Mouse (Mus musculus) MEL (cell line): ENCODE data around the gene Uqcrfs1. TPM values are rescaled to one million over a fixed set of nuclear protein-coding genes. Genes with fewer than 3 reads are reported as not detected.
A peak's percentile ranks its signal among the peaks of the same experiment; 100 is the strongest.

Experiments used
- DNase-seq: peaks from one replicate; pipeline ENCODE4 v3.0.0; 2011; ENCODE audit warnings: low read depth, low spot score
- H3K27ac ChIP-seq: 2 replicates; pipeline ENCODE4 v1.5.1; 2012; ENCODE audit warnings: low read depth, mild to moderate bottlenecking, control low read depth, low read length, moderate library complexity; ENCODE audit not compliant: control insufficient read depth
- H3K27me3 ChIP-seq, 2 experiments: fragments of 150-350 bp in 1 of 2; sonication (generic) in 1 of 2; 2 replicates each; pipeline ENCODE4 v1.6.1; 2012; ENCODE audit warnings: low read length in 2 of 2, mild to moderate bottlenecking in 2 of 2, improper control_type of control experiment in 1 of 2, moderate library complexity in 1 of 2; ENCODE audit not compliant: insufficient read depth in 2 of 2, control insufficient read depth in 1 of 2
- H3K36me3 ChIP-seq, 2 experiments: 2 replicates each; pipeline ENCODE4 v1.6.1; 2012 to 2014; ENCODE audit warnings: low read length in 2 of 2, improper control_type of control experiment in 1 of 2, inconsistent platforms in 1 of 2, mild to moderate bottlenecking in 1 of 2; ENCODE audit not compliant: insufficient read depth in 2 of 2, control insufficient read depth in 1 of 2
- H3K4me1 ChIP-seq, 2 experiments: fragments of 150-350 bp in 1 of 2; sonication (generic) in 1 of 2; 2 replicates each; pipeline ENCODE4 v1.6.1; 2012; ENCODE audit warnings: low read length in 2 of 2, improper control_type of control experiment in 1 of 2, mild to moderate bottlenecking in 1 of 2; ENCODE audit not compliant: insufficient read depth in 2 of 2, control insufficient read depth in 1 of 2
- H3K4me3 ChIP-seq, 2 experiments: fragments of 150-350 bp in 1 of 2; sonication (generic) in 1 of 2; 2 replicates each; pipeline ENCODE4 v1.5.1; 2012; ENCODE audit warnings: low read depth in 2 of 2, low read length in 2 of 2, mild to moderate bottlenecking in 2 of 2, moderate library complexity in 2 of 2, control low read depth in 1 of 2, improper control_type of control experiment in 1 of 2; ENCODE audit not compliant: control insufficient read depth in 1 of 2, insufficient read depth in 1 of 2
- H3K79me2 ChIP-seq: 2 replicates; pipeline ENCODE4 v1.6.1; 2012; ENCODE audit warnings: mild to moderate bottlenecking, low read length, moderate library complexity; ENCODE audit not compliant: control insufficient read depth, poor library complexity, insufficient read depth
- H3K9ac ChIP-seq: 2 replicates; pipeline ENCODE4 v1.6.1; 2012; ENCODE audit warnings: low read depth, mild to moderate bottlenecking, control low read depth, low read length, moderate library complexity; ENCODE audit not compliant: control insufficient read depth, poor library complexity, severe bottlenecking
- H3K9me3 ChIP-seq: fragments of 150-350 bp; sonication (generic); replicated peaks from 2 replicates; pipeline ENCODE4 v1.6.1; 2012; ENCODE audit warnings: mild to moderate bottlenecking, low read length, improper control_type of control experiment, moderate library complexity; ENCODE audit not compliant: insufficient read depth
- BHLHE40 ChIP-seq: IDR thresholded peaks from 2 replicates; pipeline ENCODE4 v1.6.1; 2012; ENCODE audit warnings: low read depth, mild to moderate bottlenecking, inconsistent platforms, low read length, improper control_type of control experiment, borderline replicate concordance
- CHD1 ChIP-seq: IDR thresholded peaks from 2 replicates; pipeline ENCODE4 v1.6.1; 2012; ENCODE audit warnings: low read depth, mild to moderate bottlenecking, inconsistent platforms, low read length, improper control_type of control experiment
- CHD2 ChIP-seq: IDR thresholded peaks from 2 replicates; pipeline ENCODE4 v1.6.1; 2011; ENCODE audit warnings: low read length, improper control_type of control experiment
- CTCF ChIP-seq, 3 experiments: IDR thresholded peaks in 2 of 3; conservative IDR thresholded peaks in 1 of 3; 2 replicates each; pipeline ENCODE4 v1.5.1; 2011 to 2012; ENCODE audit warnings: low read length in 3 of 3, low read depth in 2 of 3, mild to moderate bottlenecking in 2 of 3, improper control_type of control experiment in 1 of 3, inconsistent platforms in 1 of 3, mixed read lengths in 1 of 3, moderate library complexity in 1 of 3; ENCODE audit not compliant: control insufficient read depth in 1 of 3, insufficient read depth in 1 of 3, poor library complexity in 1 of 3, severe bottlenecking in 1 of 3
- ELF1 ChIP-seq: IDR thresholded peaks from 2 replicates; pipeline ENCODE4 v1.6.1; 2014; ENCODE audit warnings: low read depth, mild to moderate bottlenecking, inconsistent platforms, low read length, improper control_type of control experiment, moderate library complexity
- EP300 ChIP-seq, 2 experiments: IDR thresholded peaks; 2 replicates each; pipeline ENCODE4 v1.6.1; 2011; ENCODE audit warnings: improper control_type of control experiment in 2 of 2, low read length in 2 of 2, low read depth in 1 of 2, mild to moderate bottlenecking in 1 of 2
- ETS1 ChIP-seq: IDR thresholded peaks from 2 replicates; pipeline ENCODE4 v1.6.1; 2012; ENCODE audit warnings: low read depth, mild to moderate bottlenecking, inconsistent platforms, low read length, improper control_type of control experiment, moderate library complexity
- GABPA ChIP-seq: IDR thresholded peaks from 2 replicates; pipeline ENCODE4 v1.6.1; 2012; ENCODE audit warnings: low read depth, mild to moderate bottlenecking, inconsistent platforms, low read length, improper control_type of control experiment, moderate library complexity
- GATA1 ChIP-seq: IDR thresholded peaks from 2 replicates; pipeline ENCODE4 v1.6.1; 2011; ENCODE audit warnings: low read depth, low read length, improper control_type of control experiment
- KAT2A ChIP-seq: conservative IDR thresholded peaks from 2 replicates; pipeline ENCODE4 v1.6.1; 2012; ENCODE audit warnings: low read depth, low read length, improper control_type of control experiment, inconsistent platforms
- MAFK ChIP-seq: IDR thresholded peaks from 2 replicates; pipeline ENCODE4 v1.6.1; 2011; ENCODE audit warnings: low read depth, mild to moderate bottlenecking, low read length, improper control_type of control experiment, borderline replicate concordance
- MAZ ChIP-seq: IDR thresholded peaks from 2 replicates; pipeline ENCODE4 v1.6.1; 2012; ENCODE audit warnings: low read depth, mild to moderate bottlenecking, inconsistent platforms, low read length, improper control_type of control experiment
- MXI1 ChIP-seq: IDR thresholded peaks from 2 replicates; pipeline ENCODE4 v1.6.1; 2011; ENCODE audit warnings: mild to moderate bottlenecking, low read depth, low read length, improper control_type of control experiment
- MYB ChIP-seq: IDR thresholded peaks from 2 replicates; pipeline ENCODE4 v1.6.1; 2011; ENCODE audit warnings: mild to moderate bottlenecking, low read depth, low read length, improper control_type of control experiment
- NELFE ChIP-seq: IDR thresholded peaks from 2 replicates; pipeline ENCODE4 v1.6.1; 2011; ENCODE audit warnings: low read depth, low read length, improper control_type of control experiment
- POLR2AphosphoS2 ChIP-seq: IDR thresholded peaks from 2 replicates; pipeline ENCODE4 v1.6.1; 2011; ENCODE audit warnings: low read length, improper control_type of control experiment
- POLR2AphosphoS5 ChIP-seq: IDR thresholded peaks from 2 replicates; pipeline ENCODE4 v1.6.1; 2012; ENCODE audit warnings: low read depth, borderline replicate concordance, mild to moderate bottlenecking, inconsistent platforms, low read length, moderate library complexity, mixed read lengths
- RAD21 ChIP-seq: IDR thresholded peaks from 2 replicates; pipeline ENCODE4 v1.6.1; 2011; ENCODE audit warnings: mild to moderate bottlenecking, low read depth, low read length, improper control_type of control experiment
- RCOR1 ChIP-seq: IDR thresholded peaks from 2 replicates; pipeline ENCODE4 v1.6.1; 2012; ENCODE audit warnings: low read depth, mild to moderate bottlenecking, inconsistent platforms, low read length, improper control_type of control experiment
- SIN3A ChIP-seq: IDR thresholded peaks from 2 replicates; pipeline ENCODE4 v1.6.1; 2012; ENCODE audit warnings: low read length, improper control_type of control experiment, inconsistent platforms
- TAL1 ChIP-seq: IDR thresholded peaks from 2 replicates; pipeline ENCODE4 v1.6.1; 2012; ENCODE audit warnings: mild to moderate bottlenecking, inconsistent platforms, low read length, moderate library complexity, mixed read lengths
- TBP ChIP-seq: IDR thresholded peaks from 2 replicates; pipeline ENCODE4 v1.8.0; 2011; ENCODE audit warnings: low read depth, low read length, improper control_type of control experiment
- TCF12 ChIP-seq: IDR thresholded peaks from 2 replicates; pipeline ENCODE4 v1.6.1; 2014; ENCODE audit warnings: low read depth, mild to moderate bottlenecking, inconsistent platforms, low read length, improper control_type of control experiment, moderate library complexity
- ZC3H11A ChIP-seq: IDR thresholded peaks from 2 replicates; pipeline ENCODE4 v1.6.1; 2012; ENCODE audit warnings: low read depth, mild to moderate bottlenecking, inconsistent platforms, low read length, improper control_type of control experiment
- ZKSCAN1 ChIP-seq: IDR thresholded peaks from 2 replicates; pipeline ENCODE4 v1.6.1; 2012; ENCODE audit warnings: low read depth, mild to moderate bottlenecking, inconsistent platforms, low read length, improper control_type of control experiment, moderate library complexity
- polyA plus RNA-seq, 2 experiments: library from polyadenylated mRNA; stranded (reverse) in 1 of 2; unstranded in 1 of 2; fragments of >175 nt in 1 of 2; fragments of >200 nt in 1 of 2; gene quantifications; 2 replicates each; pipeline versions ENCODE4 v1.2.1 to v1.2.4; 2012; ENCODE audit warnings: low replicate concordance in 2 of 2, low read depth in 1 of 2; ENCODE audit not compliant: insufficient read length in 2 of 2, insufficient read depth in 1 of 2, missing spikeins in 1 of 2
- total RNA-seq: library from RNA; depleted of rRNA; stranded (reverse); fragments of 300-350 nt; gene quantifications from 2 replicates; pipeline ENCODE4 v1.2.3, GENCODE M21; 2012

The Uqcrfs1 gene
- total and polyA plus RNA-seq, 3 experiments = 163 to 191 TPM; not detected in 1

DNA sequence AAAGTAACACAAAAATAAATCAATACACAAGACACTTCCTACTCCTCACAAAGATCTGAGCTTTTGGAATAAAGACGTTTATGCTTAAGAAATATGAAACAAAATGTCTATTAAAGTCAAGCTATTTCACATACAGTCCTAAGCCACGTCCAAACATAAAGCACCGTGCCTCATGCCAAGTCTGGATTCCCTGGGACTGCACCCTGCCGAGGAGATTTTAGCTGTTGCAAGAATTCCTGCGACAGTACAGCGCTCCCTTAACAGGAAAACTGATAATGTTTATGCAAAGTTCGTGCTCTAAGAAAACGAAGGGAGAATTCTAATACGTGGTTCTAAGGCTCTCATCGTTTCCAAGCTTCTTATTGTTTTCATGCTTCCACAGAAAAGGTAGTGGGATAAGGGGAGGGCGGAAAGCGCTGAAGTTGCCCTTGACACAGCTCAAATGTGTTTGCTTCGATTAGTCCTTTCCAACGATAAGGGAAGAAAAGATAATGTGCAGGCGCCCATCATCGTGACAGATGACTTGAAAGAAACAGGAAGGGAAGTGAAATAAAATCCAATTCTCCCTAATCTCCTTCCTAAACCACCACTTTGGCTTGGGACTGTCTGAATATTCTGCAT, 23.8 kb downstream of the Uqcrfs1 start:
- Histone ChIP-seq H3K9ac (peak overlapping the region; percentile 43), H3K36me3 (0 out of 4 replicates have a peak, but pooled peaks cover 0 to 2% of the 10 kb centered on the region in 2 experiments), H3K27me3 (no peaks in the 10 kb centered on the region)
- TF ChIP-seq MAFK = no peak
- TF ChIP-seq RCOR1 = peak; percentile 71
- peak; percentile 43; the same call in 1 of the 2 replicates for TF ChIP-seq SIN3A
- peak; percentile 88 for TF ChIP-seq TCF12
- peak; percentile 51 for TF ChIP-seq TAL1
- TF ChIP-seq NELFE = no peak
- TF ChIP-seq BHLHE40 = no peak
- peak; percentile 77 to 84 for TF ChIP-seq EP300 (IDR thresholded peaks at IDR 0.05; ENCODE audit: low read depth in 1 of 2, low read length in 2 of 2)
- 0 out of 2 replicates have a peak, but pooled peaks have one; percentile 20 for TF ChIP-seq MAZ
- no peak for TF ChIP-seq ZKSCAN1
- TF ChIP-seq MYB = no peak
- peak; percentile 55; the same call in 1 of the 2 replicates for TF ChIP-seq ETS1
- TF ChIP-seq TBP = no peak
- peak; percentile 81 for TF ChIP-seq GATA1
- 0 out of 2 replicates have a peak, but pooled peaks have one; percentile 36 for TF ChIP-seq ELF1
- TF ChIP-seq, all 39 proteins: peak for 9
- H3K4me3 ChIP-seq = peak overlapping the region; percentile 33 to 40
- DNase-seq = peak; percentile 58
- peaks cover 0 to 2% of the 10 kb centered on the region in 2 experiments; a peak in 2 of 4 replicates for H3K4me1 ChIP-seq
- no peak overlapping the region for H3K27ac ChIP-seq
- no peaks in the 10 kb centered on the region for H3K9me3 ChIP-seq
- no peaks in the 10 kb centered on the region for H3K79me2 ChIP-seq

DNA sequence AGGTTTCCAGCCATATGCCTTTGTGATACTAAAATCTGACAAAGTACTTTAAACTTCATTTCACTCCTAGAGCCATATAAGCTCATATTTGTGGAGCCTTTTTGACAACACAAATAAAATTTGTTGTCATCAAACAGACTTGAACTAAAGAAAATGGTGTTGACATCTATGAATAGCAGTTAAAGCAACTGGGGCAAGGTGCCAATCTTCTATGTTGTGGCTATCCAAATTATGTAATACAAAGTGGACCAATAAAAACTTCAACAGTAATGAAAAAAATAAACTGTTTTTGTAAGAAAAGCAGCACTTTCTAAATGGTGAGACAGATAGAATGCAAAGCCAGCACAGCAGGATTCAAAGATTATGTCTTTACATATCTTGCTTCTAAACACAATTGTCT, 27.0 kb downstream of the Uqcrfs1 start:
- 0 out of 4 replicates have a peak, but pooled peaks cover 0 to 2% of the 10 kb centered on the region in 2 experiments for H3K36me3 ChIP-seq
- TF ChIP-seq POLR2AphosphoS5 = no peak
- TF ChIP-seq ZC3H11A = no peak
- no peak for TF ChIP-seq GABPA
- no peak for TF ChIP-seq RCOR1
- no peak for TF ChIP-seq ZKSCAN1
- TF ChIP-seq RAD21 = no peak
- no peak for TF ChIP-seq CHD2
- TF ChIP-seq POLR2AphosphoS2 = no peak
- TF ChIP-seq KAT2A = no peak
- TF ChIP-seq TAL1 = no peak
- no peak for TF ChIP-seq CHD1
- no peak for TF ChIP-seq NELFE
- no peak for TF ChIP-seq EP300 (IDR thresholded peaks at IDR 0.05; ENCODE audit: low read depth in 1 of 2, low read length in 2 of 2)
- no peak for TF ChIP-seq MXI1
- no peak for TF ChIP-seq CTCF (IDR thresholded peaks at IDR 0.05 in 2 of 3, conservative IDR thresholded peaks at IDR 0.05 in 1 of 3; ENCODE audit: control insufficient read depth in 1 of 3, insufficient read depth in 1 of 3, low read depth in 2 of 3, low read length in 3 of 3, poor library complexity in 1 of 3, severe bottlenecking in 1 of 3)
- peaks cover 0 to 2% of the 10 kb centered on the region in 2 experiments; a peak in 2 of 4 replicates for H3K4me1 ChIP-seq
- no peak for DNase-seq
- no peak overlapping the region for H3K9ac ChIP-seq
- H3K9me3 ChIP-seq = no peaks in the 10 kb centered on the region
- H3K4me3 ChIP-seq = no peak overlapping the region
- H3K27me3 ChIP-seq = no peaks in the 10 kb centered on the region
- H3K79me2 ChIP-seq = no peaks in the 10 kb centered on the region
- no peak overlapping the region for H3K27ac ChIP-seq
